Mouse (Mus musculus): Measurements from ENCODE around the gene Vmn2r88.
"Not testable (repeated sequence)": the region's sequence is repeated elsewhere in the genome, so short reads cannot be mapped to it uniquely, and the experiment has no call there.

The Vmn2r88 gene

GRCm38 (mm10) chr14:51410520-51410919, at the start of gene Vmn2r88:
Gene Vmn2r88, plus strand, starts transcription at chr14:51410820.
- no peak for DNase-seq

GRCm38 (mm10) chr14:51361456-51361855, 49.2 kb upstream of the Vmn2r88 start, which contains the start of gene Gm7247:
Gene Gm7247, plus strand, starts transcription at chr14:51361756.
- no peak for DNase-seq

- DNase-seq = no peak
Measured at GRCm38 (mm10) chr14:51382805-51383204, 27.8 kb upstream of the Vmn2r88 start.

GRCm38 (mm10) chr14:51384351-51384750, 26.3 kb upstream of the Vmn2r88 start:
- no peak for DNase-seq

GRCm38 (mm10) chr14:51385741-51386140, 24.9 kb upstream of the Vmn2r88 start:
- no peak for DNase-seq

GRCm38 (mm10) chr14:51387768-51388167, 22.9 kb upstream of the Vmn2r88 start:
- no peak for DNase-seq

- DNase-seq = no peak
Measured at GRCm38 (mm10) chr14:51388222-51388621, 22.4 kb upstream of the Vmn2r88 start.

- no peak for DNase-seq
Measured at GRCm38 (mm10) chr14:51423885-51424284, 13.3 kb downstream of the Vmn2r88 start.

- not testable (repeated sequence) for DNase-seq
Measured at GRCm38 (mm10) chr14:51430138-51430537, 19.5 kb downstream of the Vmn2r88 start.

GRCm38 (mm10) chr14:51434546-51434945, 23.9 kb downstream of the Vmn2r88 start:
- no peak for DNase-seq

- no peak for DNase-seq
Measured at GRCm38 (mm10) chr14:51435020-51435419, 24.4 kb downstream of the Vmn2r88 start.

- no peak for DNase-seq
Measured at GRCm38 (mm10) chr14:51438955-51439354, 28.3 kb downstream of the Vmn2r88 start.

GRCm38 (mm10) chr14:51451557-51451956, 40.9 kb downstream of the Vmn2r88 start, which contains the start of gene Vmn2r89:
Gene Vmn2r89, plus strand, starts transcription at chr14:51451857.
- not testable (repeated sequence) for DNase-seq

All from kidney, adult 8-10 months (tissue).